Mouse (Mus musculus): ENCODE data around the gene 4930447F04Rik. TPM values are rescaled to one million over a fixed set of nuclear protein-coding genes. Genes with fewer than 3 reads are reported as not detected.

The 4930447F04Rik gene
- not detected in 2 replicates for polyA plus RNA-seq (2016; fragmentation: Nextera tagmentation; extraction: Ambion mirVana)

DNA sequence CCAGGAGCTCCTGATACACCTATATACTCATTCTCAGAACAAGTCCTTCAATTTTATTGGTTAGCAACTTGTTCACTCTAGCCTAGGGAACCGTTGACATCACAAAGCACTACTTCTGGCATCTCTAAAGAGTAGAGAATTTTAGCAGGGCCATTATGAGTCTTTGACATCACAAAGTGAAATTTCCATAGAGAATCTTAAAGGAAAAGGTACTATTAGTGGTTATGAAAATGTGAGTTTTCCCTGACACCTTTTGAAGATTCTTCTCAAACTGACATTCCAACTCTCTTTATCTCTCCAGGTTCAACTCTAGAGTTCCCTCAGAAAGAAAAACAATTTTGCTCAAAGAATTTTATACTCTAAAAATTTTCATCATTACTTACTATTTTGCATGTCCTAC, at the start of gene 4930447F04Rik:
Gene 4930447F04Rik (minus strand): TSS at position 101 of the 400 bp plus-strand sequence.
- Histone ChIP-seq H3K4me1 (no peaks in the 10 kb centered on the region), H3K27ac (no peak within 1 kb of the TSS), H3K9me3 (no peaks in the 10 kb centered on the region), H3K9ac (no peak within 1 kb of the TSS), H3K4me2 (replicated peaks) (no peak within 1 kb of the TSS), H3K36me3 (no peaks in the 10 kb centered on the region), H3K4me3 (no peak within 1 kb of the TSS), H3K27me3 (no peaks in the 10 kb centered on the region)
- no peak for ATAC-seq (ENCODE audit: insufficient number of reproducible peaks, insufficient read depth, low FRiP score, low TSS enrichment)
- WGBS, result 86% methylated on average over 1 of the region's 1 CpGs
